Mouse (Mus musculus) MEL (cell line): ENCODE data around the gene Cacfd1.

ENCODE experiments used
- CTCF ChIP-seq, 3 experiments: IDR thresholded peaks in 2 of 3; conservative IDR thresholded peaks in 1 of 3; 2 replicates each; pipeline ENCODE4 v1.5.1; 2011 to 2012; ENCODE audit warnings: low read length in 3 of 3, low read depth in 2 of 3, mild to moderate bottlenecking in 2 of 3, improper control_type of control experiment in 1 of 3, inconsistent platforms in 1 of 3, mixed read lengths in 1 of 3, moderate library complexity in 1 of 3; ENCODE audit not compliant: control insufficient read depth in 1 of 3, insufficient read depth in 1 of 3, poor library complexity in 1 of 3, severe bottlenecking in 1 of 3
- EP300 ChIP-seq, 2 experiments: IDR thresholded peaks; 2 replicates each; pipeline ENCODE4 v1.6.1; 2011; ENCODE audit warnings: improper control_type of control experiment in 2 of 2, low read length in 2 of 2, low read depth in 1 of 2, mild to moderate bottlenecking in 1 of 2
- ETS1 ChIP-seq: IDR thresholded peaks from 2 replicates; pipeline ENCODE4 v1.6.1; 2012; ENCODE audit warnings: low read depth, mild to moderate bottlenecking, inconsistent platforms, low read length, improper control_type of control experiment, moderate library complexity
- GATA1 ChIP-seq: IDR thresholded peaks from 2 replicates; pipeline ENCODE4 v1.6.1; 2011; ENCODE audit warnings: low read depth, low read length, improper control_type of control experiment
- MAX ChIP-seq: IDR thresholded peaks from 2 replicates; pipeline ENCODE4 v1.6.1; 2011; ENCODE audit warnings: low read length, improper control_type of control experiment
- NELFE ChIP-seq: IDR thresholded peaks from 2 replicates; pipeline ENCODE4 v1.6.1; 2011; ENCODE audit warnings: low read depth, low read length, improper control_type of control experiment
- NRF1 ChIP-seq: IDR thresholded peaks from 2 replicates; pipeline ENCODE4 v1.6.1; 2014; ENCODE audit warnings: low read depth, mild to moderate bottlenecking, inconsistent platforms, low read length, improper control_type of control experiment, moderate library complexity; ENCODE audit not compliant: poor library complexity, insufficient read depth, severe bottlenecking
- POLR2A ChIP-seq, 2 experiments: IDR thresholded peaks; 2 replicates each; pipeline ENCODE4 v1.6.1; 2011 to 2012; ENCODE audit warnings: low read length in 2 of 2, mild to moderate bottlenecking in 2 of 2, control low read depth in 1 of 2, improper control_type of control experiment in 1 of 2, low read depth in 1 of 2, moderate library complexity in 1 of 2; ENCODE audit not compliant: control insufficient read depth in 1 of 2, insufficient read depth in 1 of 2, poor library complexity in 1 of 2
- TCF12 ChIP-seq: IDR thresholded peaks from 2 replicates; pipeline ENCODE4 v1.6.1; 2014; ENCODE audit warnings: low read depth, mild to moderate bottlenecking, inconsistent platforms, low read length, improper control_type of control experiment, moderate library complexity
- USF1 ChIP-seq: IDR thresholded peaks from 2 replicates; pipeline ENCODE4 v1.6.1; 2014; ENCODE audit warnings: low read depth, mild to moderate bottlenecking, inconsistent platforms, low read length, improper control_type of control experiment, moderate library complexity
- ZKSCAN1 ChIP-seq: IDR thresholded peaks from 2 replicates; pipeline ENCODE4 v1.6.1; 2012; ENCODE audit warnings: low read depth, mild to moderate bottlenecking, inconsistent platforms, low read length, improper control_type of control experiment, moderate library complexity

GRCm38 (mm10) chr2:27069646-27070045, 59.9 kb downstream of the Cacfd1 start:
- TF ChIP-seq CTCF (IDR thresholded peaks at IDR 0.05 in 2 of 3, conservative IDR thresholded peaks at IDR 0.05 in 1 of 3; ENCODE audit: control insufficient read depth in 1 of 3, insufficient read depth in 1 of 3, low read depth in 2 of 3, low read length in 3 of 3, poor library complexity in 1 of 3, severe bottlenecking in 1 of 3): no peak
- no peak for TF ChIP-seq TCF12
- TF ChIP-seq EP300 (IDR thresholded peaks at IDR 0.05; ENCODE audit: low read depth in 1 of 2, low read length in 2 of 2): no peak
- TF ChIP-seq GATA1: no peak
- TF ChIP-seq NRF1: no peak
- TF ChIP-seq POLR2A (IDR thresholded peaks at IDR 0.05; ENCODE audit: control insufficient read depth in 1 of 2, insufficient read depth in 1 of 2, low read depth in 1 of 2, low read length in 2 of 2, poor library complexity in 1 of 2): no peak
- no peak for TF ChIP-seq NELFE
- no peak for TF ChIP-seq MAX
- TF ChIP-seq USF1: no peak
- no peak for TF ChIP-seq ZKSCAN1
- TF ChIP-seq ETS1: no peak
